Mouse (Mus musculus): ENCODE measurements around the gene Rasal1. TPM values are rescaled to one million over a fixed set of nuclear protein-coding genes. Genes with fewer than 3 reads are reported as not detected.

The Rasal1 gene
- total and polyA plus RNA-seq, 3 experiments, result 0.69 to 4.5 TPM; not detected in 1

GRCm38 (mm10) chr5:120694695-120695074 is 46.1 kb downstream of the Rasal1 start:
- Histone ChIP-seq H3K4me3 (ENCODE audit: control insufficient read depth in 1 of 2, insufficient read depth in 1 of 2, low read depth in 2 of 2, low read length in 2 of 2) (no peak overlapping the region), H3K36me3 (ENCODE audit: control insufficient read depth in 1 of 2, insufficient read depth in 2 of 2, low read length in 2 of 2) (no peaks in the 10 kb centered on the region), H3K27me3 (ENCODE audit: control insufficient read depth in 1 of 2, insufficient read depth in 2 of 2, low read length in 2 of 2) (no peaks in the 10 kb centered on the region), H3K9me3 (replicated peaks; ENCODE audit: insufficient read depth, low read length) (no peaks in the 10 kb centered on the region), H3K4me1 (ENCODE audit: control insufficient read depth in 1 of 2, insufficient read depth in 2 of 2, low read length in 2 of 2) (no peaks in the 10 kb centered on the region), H3K27ac (ENCODE audit: control insufficient read depth, low read depth, low read length) (no peak overlapping the region), H3K79me2 (ENCODE audit: control insufficient read depth, insufficient read depth, low read length, poor library complexity) (no peaks in the 10 kb centered on the region), H3K9ac (ENCODE audit: control insufficient read depth, low read depth, low read length, poor library complexity, severe bottlenecking) (no peak overlapping the region)
- DNase-seq (ENCODE audit: low read depth, low spot score), result no peak
- TF ChIP-seq ZMIZ1 (IDR thresholded peaks at IDR 0.05; ENCODE audit: low read depth, low read length), result no peak
- TF ChIP-seq POLR2AphosphoS5 (IDR thresholded peaks at IDR 0.05; ENCODE audit: borderline replicate concordance, low read depth, low read length), result no peak
- no peak for TF ChIP-seq SMC3 (IDR thresholded peaks at IDR 0.05; ENCODE audit: low read depth, low read length)
- no peak for TF ChIP-seq E2F4 (IDR thresholded peaks at IDR 0.05; ENCODE audit: borderline replicate concordance, low read depth, low read length)
- TF ChIP-seq UBTF (IDR thresholded peaks at IDR 0.05; ENCODE audit: borderline replicate concordance, insufficient read depth, low read depth, low read length), result no peak
- no peak for TF ChIP-seq TBP (IDR thresholded peaks at IDR 0.05; ENCODE audit: low read depth, low read length)
- no peak for TF ChIP-seq MAZ (IDR thresholded peaks at IDR 0.05; ENCODE audit: low read depth, low read length)
- no peak for TF ChIP-seq JUND (IDR thresholded peaks at IDR 0.05; ENCODE audit: low read depth, low read length)
- TF ChIP-seq USF1 (IDR thresholded peaks at IDR 0.05; ENCODE audit: low read depth, low read length), result no peak
- no peak for TF ChIP-seq TCF12 (IDR thresholded peaks at IDR 0.05; ENCODE audit: low read depth, low read length)

GRCm38 (mm10) chr5:120696057-120696743 is 47.6 kb downstream of the Rasal1 start:
- Histone ChIP-seq H3K27me3 (ENCODE audit: control insufficient read depth in 1 of 2, insufficient read depth in 2 of 2, low read length in 2 of 2) (no peaks in the 10 kb centered on the region), H3K4me1 (ENCODE audit: control insufficient read depth in 1 of 2, insufficient read depth in 2 of 2, low read length in 2 of 2) (no peaks in the 10 kb centered on the region), H3K27ac (ENCODE audit: control insufficient read depth, low read depth, low read length) (no peak overlapping the region), H3K9ac (ENCODE audit: control insufficient read depth, low read depth, low read length, poor library complexity, severe bottlenecking) (no peak overlapping the region), H3K9me3 (replicated peaks; ENCODE audit: insufficient read depth, low read length) (no peaks in the 10 kb centered on the region), H3K36me3 (ENCODE audit: control insufficient read depth in 1 of 2, insufficient read depth in 2 of 2, low read length in 2 of 2) (no peaks in the 10 kb centered on the region), H3K79me2 (ENCODE audit: control insufficient read depth, insufficient read depth, low read length, poor library complexity) (no peaks in the 10 kb centered on the region), H3K4me3 (ENCODE audit: control insufficient read depth in 1 of 2, insufficient read depth in 1 of 2, low read depth in 2 of 2, low read length in 2 of 2) (no peak overlapping the region)
- no peak for DNase-seq (ENCODE audit: low read depth, low spot score)
- TF ChIP-seq E2F4 (IDR thresholded peaks at IDR 0.05; ENCODE audit: borderline replicate concordance, low read depth, low read length) (no peak), USF1 (IDR thresholded peaks at IDR 0.05; ENCODE audit: low read depth, low read length) (peak; percentile 83), USF2 (IDR thresholded peaks at IDR 0.05; ENCODE audit: borderline replicate concordance in 1 of 2, insufficient read depth in 1 of 2, low read depth in 1 of 2, low read length in 2 of 2) (peak in 1 of 2 experiments; percentile 82; a peak in 2 of 4 replicates)

- TF ChIP-seq POLR2AphosphoS5 (IDR thresholded peaks at IDR 0.05; ENCODE audit: borderline replicate concordance, low read depth, low read length) (no peak), KAT2A (conservative IDR thresholded peaks at IDR 0.05; ENCODE audit: low read depth, low read length) (no peak), TCF12 (IDR thresholded peaks at IDR 0.05; ENCODE audit: low read depth, low read length) (no peak), ETS1 (IDR thresholded peaks at IDR 0.05; ENCODE audit: low read depth, low read length) (no peak), MXI1 (IDR thresholded peaks at IDR 0.05; ENCODE audit: low read depth, low read length) (no peak)
- Histone ChIP-seq H3K9ac (ENCODE audit: control insufficient read depth, low read depth, low read length, poor library complexity, severe bottlenecking) (no peak overlapping the region), H3K27me3 (ENCODE audit: control insufficient read depth in 1 of 2, insufficient read depth in 2 of 2, low read length in 2 of 2) (no peaks in the 10 kb centered on the region), H3K9me3 (replicated peaks; ENCODE audit: insufficient read depth, low read length) (no peaks in the 10 kb centered on the region), H3K4me1 (ENCODE audit: control insufficient read depth in 1 of 2, insufficient read depth in 2 of 2, low read length in 2 of 2) (no peaks in the 10 kb centered on the region), H3K79me2 (ENCODE audit: control insufficient read depth, insufficient read depth, low read length, poor library complexity) (no peaks in the 10 kb centered on the region), H3K27ac (ENCODE audit: control insufficient read depth, low read depth, low read length) (no peak overlapping the region), H3K36me3 (ENCODE audit: control insufficient read depth in 1 of 2, insufficient read depth in 2 of 2, low read length in 2 of 2) (no peaks in the 10 kb centered on the region), H3K4me3 (ENCODE audit: control insufficient read depth in 1 of 2, insufficient read depth in 1 of 2, low read depth in 2 of 2, low read length in 2 of 2) (no peak overlapping the region)
- DNase-seq (ENCODE audit: low read depth, low spot score), result no peak
Measured at GRCm38 (mm10) chr5:120696865-120697264, 48.3 kb downstream of the Rasal1 start.

Measured in MEL (cell line).